Mouse (Mus musculus) hindbrain, embryonic 11.5 days (tissue): Measurements from ENCODE around the gene Sarm1. TPM values are rescaled to one million over a fixed set of nuclear protein-coding genes. Genes with fewer than 3 reads are reported as not detected.

Experiments
- ATAC-seq: fragments of 200-750 bp; cut with Nextera tagmentation; 2 replicates; pipeline ENCODE4 v1.8.0; 2017; ENCODE audit warnings: mild to moderate bottlenecking, moderate TSS enrichment, moderate library complexity; ENCODE audit not compliant: low FRiP score
- DNase-seq: peaks from one replicate; pipeline ENCODE4 v3.0.0-alpha.2; 2015; ENCODE audit warnings: low spot score
- H3K27ac ChIP-seq: fragments of 300-500 bp; sonication (generic); 2 replicates; pipeline ENCODE4 v1.5.1; 2014; ENCODE audit warnings: mild to moderate bottlenecking, low read depth, low read length
- H3K27me3 ChIP-seq: fragments of 300-500 bp; sonication (generic); 2 replicates; pipeline ENCODE4 v1.6.1; 2014; ENCODE audit warnings: mild to moderate bottlenecking, low read length, moderate library complexity, mixed read lengths; ENCODE audit not compliant: control insufficient read depth, insufficient read depth
- H3K36me3 ChIP-seq: fragments of 300-500 bp; sonication (generic); 2 replicates; pipeline ENCODE4 v1.6.1; 2014; ENCODE audit warnings: mild to moderate bottlenecking, low read length, moderate library complexity, mixed read lengths; ENCODE audit not compliant: control insufficient read depth, insufficient read depth
- H3K4me1 ChIP-seq: fragments of 300-500 bp; sonication (generic); replicated peaks from 2 replicates; pipeline ENCODE4 v1.6.1; 2014; ENCODE audit warnings: low read length, mixed read lengths; ENCODE audit not compliant: control insufficient read depth, insufficient read depth
- H3K4me2 ChIP-seq: fragments of 300-500 bp; sonication (generic); replicated peaks from 2 replicates; pipeline ENCODE4 v1.6.1; 2014; ENCODE audit warnings: mild to moderate bottlenecking, low read depth, low read length
- H3K4me3 ChIP-seq: fragments of 300-500 bp; sonication (generic); 2 replicates; pipeline ENCODE4 v1.5.1; 2014; ENCODE audit warnings: low read depth, low read length
- H3K9ac ChIP-seq: fragments of 300-500 bp; sonication (generic); 2 replicates; pipeline ENCODE4 v1.6.1; 2014; ENCODE audit warnings: low read depth, low read length
- H3K9me3 ChIP-seq: fragments of 300-500 bp; sonication (generic); 2 replicates; pipeline ENCODE4 v1.6.1; 2016; ENCODE audit warnings: low read length; ENCODE audit not compliant: control insufficient read depth
- WGBS: fragments of 180-500 bp; shearing (Covaris S2); extraction: QIAGEN DNeasy Blood & Tissue Kit; methylation state at CpG from one replicate; pipeline ENCODE4 v1.1.7; 2014; 5-methylcytosine and 5-hydroxymethylcytosine counted together
- polyA plus RNA-seq: library from polyadenylated mRNA; unstranded; fragments of >200 nt; fragmentation: Nextera tagmentation; extraction: Ambion mirVana; gene quantifications from 2 replicates; pipeline ENCODE4 v1.2.1, GENCODE M21; 2014

Gene Sarm1
- 16.3 and 17.5 TPM in 2 replicates for polyA plus RNA-seq

DNA sequence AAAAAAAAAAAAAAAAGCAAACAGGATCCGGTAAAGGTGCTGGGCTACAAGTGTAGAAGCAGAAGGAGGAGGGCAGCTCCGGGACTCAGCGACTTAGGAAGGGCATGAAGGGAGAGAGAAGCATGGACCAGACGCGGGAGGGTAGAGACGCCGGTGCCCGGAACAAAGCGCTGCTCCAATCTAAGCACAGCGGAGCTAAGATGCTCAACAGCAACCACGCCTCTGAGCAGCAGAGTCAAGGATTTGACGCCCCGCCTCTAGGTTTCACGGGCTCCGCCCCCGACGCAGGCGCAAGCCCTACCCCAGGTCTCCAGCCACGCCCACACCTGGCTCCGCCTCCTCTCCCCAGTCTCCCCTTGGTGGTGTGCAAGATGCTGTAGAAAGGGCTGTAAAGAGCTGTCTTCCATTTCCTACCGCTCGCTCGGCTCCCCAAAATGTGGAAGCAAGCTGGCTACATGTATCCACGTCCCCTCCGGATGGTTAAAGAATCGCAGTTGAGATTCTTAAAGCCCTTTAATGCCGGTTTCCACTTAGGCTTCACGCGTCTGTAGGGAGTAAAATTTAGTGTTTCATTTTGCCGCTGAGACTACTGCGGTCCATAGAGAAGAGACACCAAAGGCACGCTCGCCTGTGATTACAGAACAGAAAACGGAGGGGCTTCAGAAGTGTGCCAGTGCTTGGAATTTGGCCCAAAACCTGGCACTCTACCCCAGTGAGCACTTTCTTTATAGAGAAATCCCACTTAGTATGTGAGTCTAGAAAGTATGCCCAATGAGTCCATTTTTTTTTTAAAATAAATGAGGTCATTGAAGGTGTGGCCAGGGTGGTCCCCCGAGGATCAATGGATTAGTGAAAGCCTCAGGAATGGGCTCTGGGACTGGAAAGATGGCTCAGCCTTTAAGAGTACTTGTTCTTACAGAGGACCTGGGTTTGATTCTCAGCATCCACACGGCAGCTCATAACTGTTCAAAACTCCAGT is at the start of gene Sarm1:
TSS of gene Sarm1 (minus strand) at position 211 of the 979 bp plus-strand sequence.
- DNase-seq = peak; percentile 98
- peak within 1 kb of the TSS; percentile 80 for H3K27ac ChIP-seq
- peak within 1 kb of the TSS; percentile 60 for H3K4me3 ChIP-seq
- H3K9me3 ChIP-seq = no peaks in the 10 kb centered on the region
- no peaks in the 10 kb centered on the region for H3K36me3 ChIP-seq
- H3K4me1 ChIP-seq = no peaks in the 10 kb centered on the region
- peaks cover 10% of the 10 kb centered on the region for H3K27me3 ChIP-seq
- H3K9ac ChIP-seq = peak within 1 kb of the TSS; percentile 64
- 3% methylated on average over 36 of the region's 36 CpGs for WGBS
- ATAC-seq = peak; percentile 97
- peak within 1 kb of the TSS; percentile 76 for H3K4me2 ChIP-seq

DNA sequence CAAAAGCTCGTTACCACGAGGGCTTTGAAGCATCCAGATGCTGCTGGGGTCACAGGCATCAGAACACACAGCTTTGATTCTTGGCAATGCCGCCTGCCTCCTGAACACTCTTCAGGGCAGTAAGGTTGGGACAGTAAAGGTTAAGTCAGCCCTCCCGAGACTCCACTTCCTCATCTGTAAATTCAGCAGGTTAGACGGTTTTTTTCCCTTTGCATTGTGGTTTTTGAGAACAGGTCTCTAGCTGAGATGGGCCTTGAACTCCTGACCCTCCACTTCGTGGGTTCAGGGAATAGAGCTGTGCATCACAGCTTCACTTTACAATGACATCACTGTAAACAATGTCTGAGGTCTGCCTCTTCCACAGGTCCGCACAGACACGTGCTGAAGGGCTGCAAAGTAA is 47.6 kb upstream of the Sarm1 start:
- Histone ChIP-seq H3K36me3 (peaks cover 2% of the 10 kb centered on the region; the same call in 1 of the 2 replicates), H3K9ac (no peak overlapping the region), H3K4me2 (no peak overlapping the region), H3K4me1 (no peaks in the 10 kb centered on the region; the same call in 1 of the 2 replicates), H3K4me3 (no peak overlapping the region), H3K9me3 (no peaks in the 10 kb centered on the region), H3K27ac (no peak overlapping the region), H3K27me3 (no peaks in the 10 kb centered on the region)
- no peak for ATAC-seq
- no peak for DNase-seq
- WGBS = 77% methylated on average over 8 of the region's 8 CpGs

DNA sequence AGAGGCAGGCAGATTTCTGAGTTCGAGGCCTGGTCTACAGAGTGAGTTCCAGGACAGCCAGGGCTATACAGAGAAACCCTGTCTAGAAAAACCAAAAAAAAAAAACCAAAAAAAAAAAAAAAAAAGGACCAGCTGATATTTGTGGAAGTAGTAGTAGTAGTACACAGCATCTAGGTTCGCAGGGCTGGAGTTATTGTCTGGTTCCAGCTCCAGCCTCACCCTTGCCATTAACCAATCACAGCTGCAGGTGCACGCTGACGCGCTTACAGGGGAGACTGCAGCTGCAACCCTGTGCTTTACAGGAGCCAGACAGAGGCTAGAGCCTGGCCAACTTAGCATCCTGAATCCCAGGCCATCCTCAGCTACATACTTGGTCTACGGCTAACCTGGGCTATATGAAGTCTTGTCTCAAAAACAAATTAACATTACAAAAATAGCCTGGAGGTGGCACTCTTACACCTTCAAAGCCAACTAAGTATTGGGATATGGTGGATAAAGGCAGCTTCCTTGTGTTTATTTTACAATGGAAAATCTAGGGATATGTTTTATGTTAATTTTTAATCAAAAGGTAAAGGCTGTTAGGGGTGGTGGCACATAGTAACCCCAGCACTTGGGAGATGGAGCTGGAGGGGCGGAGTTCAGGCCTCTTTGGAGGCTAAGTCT is 47.0 kb upstream of the Sarm1 start:
- no peak overlapping the region for H3K4me2 ChIP-seq
- 97% methylated on average over 7 of the region's 7 CpGs for WGBS
- H3K9ac ChIP-seq = no peak overlapping the region
- H3K4me1 ChIP-seq = no peaks in the 10 kb centered on the region; the same call in 1 of the 2 replicates
- ATAC-seq = no peak
- no peak for DNase-seq
- H3K4me3 ChIP-seq = no peak overlapping the region
- H3K9me3 ChIP-seq = no peaks in the 10 kb centered on the region
- no peaks in the 10 kb centered on the region for H3K27me3 ChIP-seq
- no peak overlapping the region for H3K27ac ChIP-seq
- peaks cover 2% of the 10 kb centered on the region; the same call in 1 of the 2 replicates for H3K36me3 ChIP-seq

DNA sequence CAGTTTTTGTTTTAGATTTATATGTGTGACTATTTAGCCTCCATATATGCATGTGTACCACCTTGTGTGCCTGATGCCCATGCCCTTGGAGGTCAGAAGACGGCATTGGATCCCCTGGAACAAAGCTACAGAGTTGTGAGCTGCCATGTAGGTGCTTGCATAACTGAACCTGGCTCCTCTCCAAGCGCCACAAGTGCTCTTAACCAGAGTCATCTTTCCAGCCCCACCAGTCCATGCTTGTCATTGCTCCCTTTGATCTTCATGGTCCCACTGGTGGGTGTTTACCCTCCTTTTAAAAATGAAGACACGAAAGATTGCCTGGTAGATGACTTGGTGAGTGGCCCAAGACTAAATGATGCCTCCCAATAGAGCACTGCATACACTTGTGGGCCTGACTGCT is 42.8 kb upstream of the Sarm1 start:
- H3K4me1 ChIP-seq = peaks cover 2% of the 10 kb centered on the region
- no peaks in the 10 kb centered on the region for H3K9me3 ChIP-seq
- no peak for DNase-seq
- no peak overlapping the region for H3K4me2 ChIP-seq
- no peak for ATAC-seq
- peaks cover 2% of the 10 kb centered on the region; the same call in 1 of the 2 replicates for H3K36me3 ChIP-seq
- H3K27me3 ChIP-seq = no peaks in the 10 kb centered on the region
- 86% methylated on average over 3 of the region's 3 CpGs for WGBS
- H3K4me3 ChIP-seq = no peak overlapping the region
- H3K9ac ChIP-seq = no peak overlapping the region
- H3K27ac ChIP-seq = no peak overlapping the region

DNA sequence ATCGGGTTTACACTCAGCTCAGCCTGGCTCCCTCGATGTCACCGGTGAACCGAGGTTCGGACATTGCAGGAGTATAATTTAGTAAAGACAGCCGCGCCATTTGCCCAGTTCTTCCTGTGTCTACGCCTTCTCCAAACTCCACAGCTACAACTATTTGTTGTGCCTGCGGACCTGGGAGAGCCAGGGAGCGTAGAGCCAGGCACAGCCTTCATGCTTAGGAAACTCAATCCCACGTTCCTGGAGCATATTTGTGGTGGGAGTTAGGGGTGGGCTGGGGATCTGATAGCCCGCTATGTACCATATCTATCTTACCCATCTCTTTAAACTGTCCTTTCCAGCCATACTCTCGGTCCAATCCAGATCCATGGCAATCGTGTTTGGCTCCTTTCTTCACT is 39.1 kb upstream of the Sarm1 start:
- peak overlapping the region; percentile 80 for H3K4me3 ChIP-seq
- no peak; the same call in 1 of the 2 replicates for ATAC-seq
- H3K4me2 ChIP-seq = peak overlapping the region; percentile 82
- peaks cover 2% of the 10 kb centered on the region for H3K4me1 ChIP-seq
- 5% methylated on average over 14 of the region's 14 CpGs for WGBS
- DNase-seq = no peak
- no peaks in the 10 kb centered on the region for H3K27me3 ChIP-seq
- H3K9me3 ChIP-seq = no peaks in the 10 kb centered on the region
- H3K9ac ChIP-seq = peak overlapping the region; percentile 84
- peaks cover 2% of the 10 kb centered on the region; the same call in 1 of the 2 replicates for H3K36me3 ChIP-seq
- 0 out of 2 replicates have a peak overlapping the region, but pooled peaks have one; percentile 61 for H3K27ac ChIP-seq

DNA sequence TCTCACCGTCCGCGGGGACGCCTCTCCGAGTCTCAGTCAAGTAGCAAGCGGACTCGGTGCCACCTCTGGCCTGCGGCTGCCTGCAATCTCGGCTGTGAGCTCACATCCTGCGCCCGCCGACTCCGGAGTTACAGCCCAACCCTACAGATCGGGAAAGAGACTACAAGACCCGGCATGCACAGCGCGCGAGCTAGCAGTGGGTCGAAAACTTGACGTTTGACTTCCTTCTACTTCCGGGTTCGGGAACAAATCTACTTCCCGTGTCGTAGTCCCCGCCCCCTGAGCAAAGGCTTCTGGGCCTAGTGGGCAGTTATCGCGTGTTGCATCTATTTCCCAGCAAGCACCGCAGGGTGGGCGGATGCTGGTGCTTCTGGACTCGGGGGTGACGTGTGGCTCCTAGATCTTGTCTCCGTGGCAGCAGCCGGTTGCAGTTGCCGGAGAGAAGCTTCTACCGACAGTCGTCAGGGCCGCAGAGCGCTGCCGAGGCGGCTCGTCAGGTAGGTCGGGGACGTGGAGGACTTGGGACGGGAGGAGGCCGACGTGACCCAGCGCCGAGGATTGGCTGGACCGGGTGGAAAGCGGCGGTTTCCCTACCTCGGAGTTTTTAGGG is 38.6 kb upstream of the Sarm1 start, which contains the start of the genes Tnfaip1 and Ift20:
TSS of gene Tnfaip1 (minus strand) at position 253 of the 610 bp plus-strand sequence.
TSS of gene Ift20 (plus strand) at position 282 of the 610 bp plus-strand sequence.
- DNase-seq = peak; percentile 98
- Histone ChIP-seq H3K4me1 (peaks cover 2% of the 10 kb centered on the region), H3K36me3 (no peaks in the 10 kb centered on the region), H3K4me3 (peak within 1 kb of the TSS; percentile 80), H3K27me3 (no peaks in the 10 kb centered on the region), H3K27ac (peak within 1 kb of the TSS; percentile 79), H3K9ac (peak within 1 kb of the TSS; percentile 84), H3K9me3 (no peaks in the 10 kb centered on the region), H3K4me2 (peak within 1 kb of the TSS; percentile 82)
- WGBS = under 1% methylated on average over 52 of the region's 52 CpGs
- peak; percentile 98 for ATAC-seq

DNA sequence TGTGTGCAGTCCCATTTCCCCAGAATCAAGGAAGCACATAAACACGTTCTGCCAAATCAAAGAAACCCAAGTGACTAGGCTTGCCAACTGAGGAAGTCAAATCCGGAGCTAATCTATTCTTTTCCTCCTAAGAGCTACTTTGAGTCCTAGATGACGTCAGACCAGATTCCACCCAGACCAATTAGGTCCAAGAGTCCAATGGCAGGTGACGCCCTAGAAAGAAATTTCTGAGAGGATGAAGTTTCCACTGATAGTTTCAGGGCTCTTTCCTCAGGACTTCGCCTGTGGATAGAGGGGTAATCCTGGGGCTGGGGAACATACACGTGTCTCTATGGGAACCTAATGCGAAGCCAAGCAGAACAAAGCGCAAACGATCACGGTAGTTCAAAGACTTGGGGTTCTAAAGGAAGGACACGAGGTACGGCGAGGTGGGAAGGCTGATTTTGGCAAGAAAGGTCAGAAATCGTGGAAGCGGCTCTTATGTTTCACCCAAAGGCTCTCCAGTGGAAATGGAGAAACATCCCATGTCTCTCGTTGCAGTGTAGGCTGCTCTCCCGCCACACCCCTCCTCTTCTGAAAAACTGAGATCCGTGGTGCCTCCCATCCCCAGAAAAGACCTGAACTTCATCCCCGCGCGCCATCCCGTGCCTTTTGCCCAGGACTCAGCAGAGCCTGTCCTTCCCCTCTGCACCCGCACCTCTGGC is 38.0 kb upstream of the Sarm1 start:
- Histone ChIP-seq H3K36me3 (no peaks in the 10 kb centered on the region), H3K9me3 (no peaks in the 10 kb centered on the region), H3K9ac (peak overlapping the region; percentile 67), H3K27me3 (no peaks in the 10 kb centered on the region), H3K27ac (peak overlapping the region; percentile 79), H3K4me3 (peak overlapping the region; percentile 80), H3K4me2 (peak overlapping the region; percentile 82), H3K4me1 (peaks cover 2% of the 10 kb centered on the region)
- DNase-seq (no peak), ATAC-seq (peak; percentile 28; the same call in 1 of the 2 replicates)
- 1% methylated on average over 23 of the region's 23 CpGs for WGBS

DNA sequence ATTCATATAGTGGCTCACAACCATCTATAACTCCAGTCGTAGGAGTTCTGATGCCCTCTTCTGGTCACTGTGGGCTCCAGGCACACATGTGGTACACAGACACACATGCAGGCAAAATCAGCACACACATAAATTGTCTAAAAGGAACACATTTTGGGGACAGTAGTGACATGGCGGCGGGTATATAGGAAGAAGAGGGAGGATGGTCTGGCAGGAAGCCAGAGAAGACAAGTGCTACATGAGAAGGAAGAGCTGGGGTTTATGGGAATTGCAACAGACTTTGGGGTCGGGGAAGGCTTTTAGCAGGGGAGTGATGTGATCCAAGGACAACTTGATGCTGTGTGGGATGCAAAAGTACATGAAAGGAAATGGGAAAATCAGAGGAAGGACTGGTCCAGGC is 37.0 kb upstream of the Sarm1 start:
- Histone ChIP-seq H3K4me1 (peaks cover 2% of the 10 kb centered on the region), H3K9ac (no peak overlapping the region), H3K27me3 (no peaks in the 10 kb centered on the region), H3K4me3 (no peak overlapping the region), H3K9me3 (no peaks in the 10 kb centered on the region), H3K27ac (no peak overlapping the region), H3K36me3 (no peaks in the 10 kb centered on the region), H3K4me2 (no peak overlapping the region)
- ATAC-seq (no peak), DNase-seq (no peak)
- 88% methylated on average over 4 of the region's 4 CpGs for WGBS
